Mouse (Mus musculus): ENCODE measurements at regions not wholly inside any gene's neighbourhood (a gene's known extent, or its start where the extent isn't known, plus 50 kb on each side); places are given as distances from the start of the nearest gene placed in this dataset.
"Not testable (repeated sequence)": the region's sequence is repeated elsewhere in the genome, so short reads cannot be mapped to it uniquely, and the experiment has no call there.

DNA sequence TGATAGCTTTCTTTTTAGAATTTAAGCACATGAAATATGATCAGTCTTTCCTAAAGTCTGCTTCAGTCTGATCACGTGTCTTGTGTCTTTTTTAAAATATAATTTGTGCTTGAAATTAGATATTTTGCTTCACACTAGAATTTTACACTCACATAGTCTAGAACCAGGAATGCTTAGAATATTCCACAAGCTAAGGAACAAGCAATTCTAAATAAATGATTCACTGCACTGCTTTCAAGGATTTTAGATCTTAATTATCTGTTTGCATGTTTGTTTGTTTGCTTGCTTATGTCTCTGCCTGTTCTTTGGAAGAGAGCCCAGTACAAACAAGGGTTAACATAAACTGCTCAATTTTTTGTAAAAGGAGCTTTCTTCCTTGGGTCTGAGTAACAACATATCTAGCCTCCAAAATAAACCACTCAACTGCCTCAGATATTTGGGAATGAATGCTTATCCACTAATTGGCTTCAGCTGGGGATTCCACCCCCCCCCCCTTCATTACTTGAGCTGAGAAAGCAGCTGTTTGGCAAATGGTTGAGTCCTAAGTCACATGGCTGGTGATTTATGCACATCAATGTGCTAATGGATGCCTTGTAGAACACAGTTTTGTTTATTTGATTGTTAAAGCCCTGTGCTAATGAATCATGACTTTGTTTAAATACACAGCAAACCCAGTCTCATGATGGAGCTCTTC, 463.9 kb downstream of the Rfpl4b start:
- no peak overlapping the region for H3K4me2 ChIP-seq (ENCODE audit: low read depth)

GRCm38 (mm10) chr10:38353973-38354372, 467.6 kb downstream of the Rfpl4b start:
- H3K4me2 ChIP-seq (ENCODE audit: low read depth), result no peak overlapping the region
- no peak overlapping the region for H3K4me3 ChIP-seq (ENCODE audit: low read depth, low read length)
- H3K36me3 ChIP-seq (ENCODE audit: insufficient read depth), result no peaks in the 10 kb centered on the region
- H3K4me1 ChIP-seq (ENCODE audit: insufficient read depth), result no peaks in the 10 kb centered on the region
- ATAC-seq, result no peak
- H3K9ac ChIP-seq, result no peak overlapping the region
- TF ChIP-seq CTCF (IDR thresholded peaks at IDR 0.05; ENCODE audit: low read depth), result no peak
- no peak overlapping the region for H3K27ac ChIP-seq (ENCODE audit: low read depth, low read length)
- DNase-seq, result no peak
- H3K27me3 ChIP-seq (ENCODE audit: insufficient read depth, low read length), result no peaks in the 10 kb centered on the region
- no peaks in the 10 kb centered on the region for H3K9me3 ChIP-seq (ENCODE audit: low read length)
- WGBS, result 22% methylated on average over 2 of the region's 2 CpGs

More for the DNA sequence above, 463.9 kb downstream of the Rfpl4b start:
- no peaks in the 10 kb centered on the region for H3K27me3 ChIP-seq (ENCODE audit: insufficient read depth, low read length)
- 53% methylated on average over 1 of the region's 1 CpGs for WGBS
- H3K9me3 ChIP-seq (ENCODE audit: low read length), result no peaks in the 10 kb centered on the region
- no peak overlapping the region for H3K27ac ChIP-seq (ENCODE audit: low read depth, low read length)
- DNase-seq (peak; percentile 70), ATAC-seq (peak; percentile 93)
- H3K36me3 ChIP-seq (ENCODE audit: insufficient read depth), result no peaks in the 10 kb centered on the region
- H3K4me3 ChIP-seq (ENCODE audit: low read depth, low read length), result no peak overlapping the region
- no peak overlapping the region for H3K9ac ChIP-seq
- no peak for TF ChIP-seq CTCF (IDR thresholded peaks at IDR 0.05; ENCODE audit: low read depth)
- no peaks in the 10 kb centered on the region for H3K4me1 ChIP-seq (ENCODE audit: insufficient read depth)

DNA sequence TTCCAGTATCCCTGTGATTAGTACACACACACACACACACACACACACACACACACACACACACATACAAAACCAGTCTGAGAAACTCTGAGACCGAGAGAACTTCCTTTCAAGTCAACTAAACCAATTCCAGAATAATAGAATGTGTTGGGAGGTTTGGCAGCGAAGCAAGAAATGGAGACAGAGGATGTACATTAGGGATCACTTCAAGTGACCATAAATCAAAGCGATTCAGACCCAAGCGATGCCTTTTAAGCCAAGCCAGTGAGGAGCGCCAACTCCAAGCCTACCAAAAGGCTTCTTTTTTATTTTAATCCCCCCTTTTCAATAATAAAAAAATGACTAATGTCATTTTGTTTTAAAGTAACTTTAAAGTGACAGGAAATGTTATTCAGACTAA, 468.1 kb downstream of the Rfpl4b start:
- Histone ChIP-seq H3K9me3 (ENCODE audit: low read length) (no peaks in the 10 kb centered on the region), H3K4me1 (ENCODE audit: insufficient read depth) (no peaks in the 10 kb centered on the region), H3K27me3 (ENCODE audit: insufficient read depth, low read length) (no peaks in the 10 kb centered on the region), H3K4me3 (ENCODE audit: low read depth, low read length) (no peak overlapping the region), H3K27ac (ENCODE audit: low read depth, low read length) (no peak overlapping the region), H3K36me3 (ENCODE audit: insufficient read depth) (no peaks in the 10 kb centered on the region), H3K4me2 (ENCODE audit: low read depth) (no peak overlapping the region), H3K9ac (no peak overlapping the region)
- no peak for ATAC-seq
- no peak for TF ChIP-seq CTCF (IDR thresholded peaks at IDR 0.05; ENCODE audit: low read depth)
- WGBS, result 43% methylated on average over 5 of the region's 5 CpGs
- no peak for DNase-seq

DNA sequence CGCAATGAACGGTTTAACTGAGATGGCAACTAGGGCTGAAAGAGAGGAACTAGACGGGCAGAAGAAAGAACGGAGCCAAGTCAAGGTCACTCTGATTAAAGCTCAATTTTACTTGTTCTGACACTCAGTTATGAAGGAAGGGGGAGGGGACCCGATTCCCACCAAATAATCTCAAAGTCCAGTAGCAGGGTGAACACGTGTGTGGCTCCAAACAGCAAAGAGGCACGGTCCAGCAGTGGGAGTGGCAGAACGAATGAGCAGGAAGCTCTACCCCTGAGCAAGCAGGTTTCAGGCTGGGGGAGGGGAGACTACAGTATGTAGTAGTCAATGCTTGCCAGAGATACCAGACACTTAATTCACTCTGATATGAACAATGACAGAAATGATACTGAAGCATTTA, 474.6 kb downstream of the Rfpl4b start:
- DNase-seq, ATAC-seq: not testable (repeated sequence)

GRCm38 (mm10) chr10:38340406-38341175, 481.0 kb downstream of the Rfpl4b start:
- Histone ChIP-seq H3K27me3 (ENCODE audit: insufficient read depth, low read length) (no peaks in the 10 kb centered on the region), H3K4me3 (ENCODE audit: low read depth, low read length) (no peak overlapping the region), H3K36me3 (ENCODE audit: insufficient read depth) (no peaks in the 10 kb centered on the region), H3K9ac (no peak overlapping the region), H3K4me1 (ENCODE audit: insufficient read depth) (no peaks in the 10 kb centered on the region), H3K27ac (ENCODE audit: low read depth, low read length) (no peak overlapping the region), H3K9me3 (ENCODE audit: low read length) (no peaks in the 10 kb centered on the region), H3K4me2 (ENCODE audit: low read depth) (no peak overlapping the region)
- WGBS, result 81% methylated on average over 1 of the region's 1 CpGs
- DNase-seq (no peak), ATAC-seq (no peak)
- TF ChIP-seq CTCF (IDR thresholded peaks at IDR 0.05; ENCODE audit: low read depth), result no peak

More for the DNA sequence above, 474.6 kb downstream of the Rfpl4b start:
- not testable (repeated sequence) for H3K36me3 ChIP-seq (ENCODE audit: insufficient read depth); H3K27me3 ChIP-seq (ENCODE audit: insufficient read depth, low read length); H3K27ac ChIP-seq (ENCODE audit: low read depth, low read length); H3K4me2 ChIP-seq (ENCODE audit: low read depth); H3K9me3 ChIP-seq (ENCODE audit: low read length); H3K4me1 ChIP-seq (ENCODE audit: insufficient read depth); H3K4me3 ChIP-seq (ENCODE audit: low read depth, low read length); H3K9ac ChIP-seq
- WGBS, result 76% methylated on average over 8 of the region's 8 CpGs

DNA sequence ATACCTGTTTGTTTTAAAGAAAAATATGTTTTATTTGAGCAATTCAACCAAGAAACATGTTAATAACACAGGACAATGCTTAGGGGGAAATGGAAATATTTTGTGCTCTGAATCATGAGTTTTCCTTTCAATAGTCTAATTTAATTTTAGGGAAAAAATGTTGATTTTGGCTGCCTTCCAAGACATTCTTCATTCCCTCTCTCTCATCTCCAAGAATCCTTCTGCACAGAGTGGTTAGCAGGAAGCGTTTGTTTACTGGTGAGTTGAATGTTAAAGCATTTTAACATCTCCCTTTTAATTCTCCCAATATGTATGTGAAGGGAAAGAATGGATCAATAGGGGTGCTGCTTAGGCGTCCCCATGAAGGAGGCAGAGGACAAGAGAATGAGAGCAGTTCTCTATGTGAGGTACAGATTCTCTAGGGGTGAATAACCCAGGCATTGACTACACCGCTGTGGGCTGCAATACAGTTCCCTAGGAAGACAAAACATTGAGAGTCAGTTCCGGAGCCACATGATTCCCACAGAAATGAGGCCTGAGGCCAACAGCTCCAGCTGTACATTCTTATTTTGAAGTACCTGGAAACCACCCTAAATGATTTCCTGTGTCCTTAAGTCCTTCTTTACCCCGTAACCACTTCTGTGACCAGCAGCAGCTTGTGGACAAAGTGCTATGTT, 512.7 kb downstream of the Rfpl4b start:
- Histone ChIP-seq H3K4me3 (ENCODE audit: low read depth, low read length) (no peak overlapping the region), H3K9me3 (ENCODE audit: low read length) (no peaks in the 10 kb centered on the region), H3K4me2 (ENCODE audit: low read depth) (no peak overlapping the region), H3K27ac (ENCODE audit: low read depth, low read length) (no peak overlapping the region), H3K27me3 (ENCODE audit: insufficient read depth, low read length) (no peaks in the 10 kb centered on the region), H3K36me3 (ENCODE audit: insufficient read depth) (no peaks in the 10 kb centered on the region), H3K4me1 (ENCODE audit: insufficient read depth) (no peaks in the 10 kb centered on the region), H3K9ac (no peak overlapping the region)
- 35% methylated on average over 5 of the region's 5 CpGs for WGBS
- no peak for DNase-seq
- no peak for TF ChIP-seq CTCF (IDR thresholded peaks at IDR 0.05; ENCODE audit: low read depth)
- ATAC-seq, result no peak

DNA sequence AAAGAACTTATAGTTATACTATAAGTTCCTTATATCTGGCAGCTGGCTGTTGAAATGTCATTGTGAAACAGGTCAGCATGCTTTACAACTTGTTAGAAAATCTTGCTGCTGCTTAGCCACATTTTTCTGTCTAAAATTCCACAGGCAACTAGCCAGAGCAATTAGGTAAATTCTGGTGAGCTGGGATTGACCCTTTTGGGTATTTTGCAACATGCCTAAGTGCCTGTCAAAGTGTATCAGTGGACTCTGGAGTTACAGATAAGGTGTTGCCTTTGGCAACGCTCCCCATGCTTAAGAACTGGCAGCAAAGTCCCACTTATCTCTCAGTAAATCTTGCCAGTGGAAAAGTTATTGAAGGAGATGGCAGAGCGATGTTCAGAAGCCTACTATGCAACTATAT, 525.9 kb downstream of the Rfpl4b start:
- 82% methylated on average over 2 of the region's 2 CpGs for WGBS
- ATAC-seq (no peak), DNase-seq (no peak)
- no peaks in the 10 kb centered on the region for H3K36me3 ChIP-seq (ENCODE audit: insufficient read depth)
- H3K27me3 ChIP-seq (ENCODE audit: insufficient read depth, low read length), result no peaks in the 10 kb centered on the region
- H3K27ac ChIP-seq (ENCODE audit: low read depth, low read length), result no peak overlapping the region
- H3K4me1 ChIP-seq (ENCODE audit: insufficient read depth), result no peaks in the 10 kb centered on the region
- no peak for TF ChIP-seq CTCF (IDR thresholded peaks at IDR 0.05; ENCODE audit: low read depth)
- H3K4me2 ChIP-seq (ENCODE audit: low read depth), result no peak overlapping the region
- no peaks in the 10 kb centered on the region for H3K9me3 ChIP-seq (ENCODE audit: low read length)
- no peak overlapping the region for H3K9ac ChIP-seq
- H3K4me3 ChIP-seq (ENCODE audit: low read depth, low read length), result no peak overlapping the region
